Mouse (Mus musculus): ENCODE measurements around the gene Cybrd1. TPM values are rescaled to one million over a fixed set of nuclear protein-coding genes. Genes with fewer than 3 reads are reported as not detected.

The Cybrd1 gene
- polyA plus RNA-seq (2012; ENCODE audit: insufficient read depth, insufficient read length, missing spikeins) = not detected in 2 replicates

GRCm38 (mm10) chr2:71117797-71118708, at the start of gene Cybrd1:
Gene Cybrd1 (plus strand): TSS chr2:71117923.
- no peak within 1 kb of the TSS for H3K27ac ChIP-seq (ENCODE audit: insufficient read depth, low read depth, low read length)
- H3K4me1 ChIP-seq (ENCODE audit: control insufficient read depth, insufficient read depth, low read length) = peaks cover 2% of the 10 kb centered on the region
- peak within 1 kb of the TSS; percentile 61 for H3K4me3 ChIP-seq (ENCODE audit: insufficient read depth, low read length)
- TF ChIP-seq POLR2A (IDR thresholded peaks at IDR 0.05; ENCODE audit: borderline replicate concordance, low read depth, low read length) (no peak), CTCF (IDR thresholded peaks at IDR 0.05; ENCODE audit: low read depth, low read length) (no peak)

GRCm38 (mm10) chr2:71071601-71072000, 46.1 kb upstream of the Cybrd1 start:
- TF ChIP-seq CTCF (IDR thresholded peaks at IDR 0.05; ENCODE audit: low read depth, low read length) = no peak
- no peak for TF ChIP-seq POLR2A (IDR thresholded peaks at IDR 0.05; ENCODE audit: borderline replicate concordance, low read depth, low read length)
- H3K4me3 ChIP-seq (ENCODE audit: insufficient read depth, low read length) = no peak overlapping the region
- no peak overlapping the region for H3K27ac ChIP-seq (ENCODE audit: insufficient read depth, low read depth, low read length)
- no peaks in the 10 kb centered on the region for H3K4me1 ChIP-seq (ENCODE audit: control insufficient read depth, insufficient read depth, low read length)

DNA sequence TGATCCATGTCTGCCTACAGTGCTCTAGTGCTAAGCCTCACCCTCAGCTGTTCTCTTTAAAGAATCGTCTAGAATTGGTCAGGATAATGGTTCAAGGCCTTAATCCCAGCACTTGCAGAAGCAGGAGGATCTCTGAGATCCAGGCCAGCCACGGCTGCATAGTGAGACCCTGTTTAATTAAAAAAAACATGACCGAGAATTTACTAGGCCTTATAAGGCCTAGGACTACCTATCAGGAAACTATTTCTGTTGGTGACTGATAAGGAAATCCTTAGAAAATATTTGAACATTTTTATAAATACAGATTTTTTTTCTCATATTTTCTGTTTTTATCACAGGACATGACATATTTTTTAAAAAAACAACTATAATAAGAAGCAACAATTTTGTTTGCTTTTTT, 44.4 kb upstream of the Cybrd1 start:
- Histone ChIP-seq H3K4me1 (ENCODE audit: control insufficient read depth, insufficient read depth, low read length) (no peaks in the 10 kb centered on the region), H3K4me3 (ENCODE audit: insufficient read depth, low read length) (no peak overlapping the region)
- no peak for TF ChIP-seq CTCF (IDR thresholded peaks at IDR 0.05; ENCODE audit: low read depth, low read length)
- TF ChIP-seq POLR2A (IDR thresholded peaks at IDR 0.05; ENCODE audit: borderline replicate concordance, low read depth, low read length) = no peak

GRCm38 (mm10) chr2:71073828-71074227, 43.9 kb upstream of the Cybrd1 start:
- H3K27ac ChIP-seq (ENCODE audit: insufficient read depth, low read depth, low read length) = no peak overlapping the region
- H3K4me3 ChIP-seq (ENCODE audit: insufficient read depth, low read length) = no peak overlapping the region
- TF ChIP-seq POLR2A (IDR thresholded peaks at IDR 0.05; ENCODE audit: borderline replicate concordance, low read depth, low read length) (no peak), CTCF (IDR thresholded peaks at IDR 0.05; ENCODE audit: low read depth, low read length) (no peak)
- no peaks in the 10 kb centered on the region for H3K4me1 ChIP-seq (ENCODE audit: control insufficient read depth, insufficient read depth, low read length)

More for the DNA sequence above, 44.4 kb upstream of the Cybrd1 start:
- H3K27ac ChIP-seq (ENCODE audit: insufficient read depth, low read depth, low read length) = no peak overlapping the region

DNA sequence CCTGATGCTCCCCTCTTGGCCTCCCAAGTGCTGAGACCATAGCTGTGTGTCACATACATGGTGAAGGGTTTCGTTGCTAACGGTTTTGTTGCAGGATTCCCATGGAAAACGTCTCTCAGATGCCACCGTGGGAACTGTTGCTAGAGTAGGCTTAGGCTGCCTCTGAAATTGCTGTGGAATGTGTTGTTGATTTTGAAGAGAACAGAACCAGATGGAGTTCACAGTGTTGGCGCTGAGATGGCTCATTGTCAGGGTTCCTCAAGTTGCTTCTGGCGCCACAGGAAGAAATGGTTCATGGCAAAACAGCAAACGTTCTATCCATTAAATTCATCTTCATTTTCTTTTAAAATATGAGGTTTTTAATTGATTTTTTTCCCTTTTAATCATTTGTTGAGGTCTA, 35.3 kb upstream of the Cybrd1 start:
- no peak overlapping the region for H3K27ac ChIP-seq (ENCODE audit: insufficient read depth, low read depth, low read length)
- TF ChIP-seq CTCF (IDR thresholded peaks at IDR 0.05; ENCODE audit: low read depth, low read length) (no peak), POLR2A (IDR thresholded peaks at IDR 0.05; ENCODE audit: borderline replicate concordance, low read depth, low read length) (no peak)
- H3K4me1 ChIP-seq (ENCODE audit: control insufficient read depth, insufficient read depth, low read length) = no peaks in the 10 kb centered on the region
- H3K4me3 ChIP-seq (ENCODE audit: insufficient read depth, low read length) = no peak overlapping the region

DNA sequence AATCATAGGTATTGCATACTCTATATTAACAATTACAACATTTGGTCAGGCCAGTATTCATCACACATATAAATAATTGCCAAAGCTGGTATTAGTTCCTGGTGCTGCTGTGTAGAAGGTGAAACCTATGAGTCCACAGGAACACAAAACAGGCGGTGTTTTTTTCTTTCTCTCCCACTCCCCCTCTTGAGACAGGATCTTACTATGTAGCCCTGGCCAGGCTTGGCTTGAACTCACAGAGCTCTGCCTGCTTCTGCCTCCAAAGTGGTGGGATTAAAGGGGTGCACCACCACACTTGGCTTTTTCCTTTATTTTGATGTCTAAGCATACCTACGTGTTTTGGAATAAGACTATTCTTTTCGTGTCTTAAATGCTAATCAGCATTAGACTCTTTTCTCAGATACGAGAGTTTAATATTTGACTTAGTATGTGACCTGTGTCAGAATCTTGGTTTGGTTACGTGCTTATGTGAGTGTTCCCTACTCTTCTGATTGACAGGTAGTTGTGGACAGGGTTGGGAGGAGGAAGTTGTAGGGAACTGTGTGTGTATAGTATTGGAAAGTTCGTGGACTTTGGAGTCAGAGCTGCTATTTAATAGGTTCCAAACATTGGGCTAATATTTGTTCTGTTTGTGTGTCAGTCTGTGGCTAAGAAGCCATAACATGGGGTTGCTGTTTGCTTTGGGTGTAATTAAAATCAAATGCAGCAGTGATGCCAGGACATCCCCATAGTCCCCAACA, 34.1 kb upstream of the Cybrd1 start:
- no peak overlapping the region for H3K4me3 ChIP-seq (ENCODE audit: insufficient read depth, low read length)
- no peak overlapping the region for H3K27ac ChIP-seq (ENCODE audit: insufficient read depth, low read depth, low read length)
- H3K4me1 ChIP-seq (ENCODE audit: control insufficient read depth, insufficient read depth, low read length) = no peaks in the 10 kb centered on the region
- TF ChIP-seq POLR2A (IDR thresholded peaks at IDR 0.05; ENCODE audit: borderline replicate concordance, low read depth, low read length) = no peak
- no peak for TF ChIP-seq CTCF (IDR thresholded peaks at IDR 0.05; ENCODE audit: low read depth, low read length)

DNA sequence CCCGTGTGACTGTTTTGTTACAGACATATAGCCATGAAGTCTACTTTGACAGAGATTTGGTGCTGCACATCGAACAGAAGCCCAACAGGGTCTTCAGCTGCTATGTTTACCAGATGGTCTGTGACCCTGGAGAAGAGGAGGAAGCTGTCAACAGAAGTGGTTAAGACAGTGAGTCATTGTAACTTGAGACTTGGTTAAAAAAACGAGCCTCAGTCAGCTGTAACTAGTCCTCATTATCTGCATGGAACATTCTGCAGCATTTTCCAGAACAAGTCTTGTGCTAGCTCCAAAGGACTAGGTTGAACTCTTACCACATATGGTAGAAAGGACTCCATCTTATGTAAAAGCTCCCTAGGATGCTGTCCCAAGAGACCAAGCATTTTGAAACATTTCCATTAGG, 28.0 kb upstream of the Cybrd1 start:
- no peak overlapping the region for H3K27ac ChIP-seq (ENCODE audit: insufficient read depth, low read depth, low read length)
- H3K4me3 ChIP-seq (ENCODE audit: insufficient read depth, low read length) = no peak overlapping the region
- TF ChIP-seq CTCF (IDR thresholded peaks at IDR 0.05; ENCODE audit: low read depth, low read length) = no peak
- no peak for TF ChIP-seq POLR2A (IDR thresholded peaks at IDR 0.05; ENCODE audit: borderline replicate concordance, low read depth, low read length)
- H3K4me1 ChIP-seq (ENCODE audit: control insufficient read depth, insufficient read depth, low read length) = peaks cover 2% of the 10 kb centered on the region; the same call in 1 of the 2 replicates

- TF ChIP-seq POLR2A (IDR thresholded peaks at IDR 0.05; ENCODE audit: borderline replicate concordance, low read depth, low read length) = no peak
- TF ChIP-seq CTCF (IDR thresholded peaks at IDR 0.05; ENCODE audit: low read depth, low read length) = no peak
- Histone ChIP-seq H3K4me1 (ENCODE audit: control insufficient read depth, insufficient read depth, low read length) (peaks cover 2% of the 10 kb centered on the region; the same call in 1 of the 2 replicates), H3K27ac (ENCODE audit: insufficient read depth, low read depth, low read length) (no peak overlapping the region), H3K4me3 (ENCODE audit: insufficient read depth, low read length) (no peak overlapping the region)
These were observed 26.9 kb upstream of the Cybrd1 start for GRCm38 (mm10) chr2:71090660-71091445.

DNA sequence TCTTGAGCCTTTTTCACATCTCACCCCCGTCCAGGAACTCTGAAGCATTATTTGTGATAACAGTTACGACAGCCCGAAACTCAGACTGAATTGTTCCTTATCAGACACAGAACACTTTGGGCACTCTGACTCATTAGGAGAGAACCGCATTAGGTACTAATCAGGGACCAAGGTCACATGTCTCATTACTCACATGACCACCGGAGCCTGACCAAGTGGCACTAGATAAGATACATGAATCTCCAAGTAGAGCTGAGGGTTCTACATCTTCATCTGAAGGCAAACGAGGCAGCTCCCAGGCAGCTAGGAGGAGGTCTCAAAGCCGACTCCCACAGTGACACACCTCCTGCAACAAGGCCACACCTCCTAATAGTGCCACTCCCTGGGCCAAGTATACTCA, 21.6 kb upstream of the Cybrd1 start:
- H3K4me1 ChIP-seq (ENCODE audit: control insufficient read depth, insufficient read depth, low read length) = no peaks in the 10 kb centered on the region
- TF ChIP-seq POLR2A (IDR thresholded peaks at IDR 0.05; ENCODE audit: borderline replicate concordance, low read depth, low read length) = no peak
- no peak for TF ChIP-seq CTCF (IDR thresholded peaks at IDR 0.05; ENCODE audit: low read depth, low read length)
- no peak overlapping the region for H3K27ac ChIP-seq (ENCODE audit: insufficient read depth, low read depth, low read length)
- H3K4me3 ChIP-seq (ENCODE audit: insufficient read depth, low read length) = no peak overlapping the region
